Mouse (Mus musculus): ENCODE measurements at regions not wholly inside any gene's neighbourhood (a gene's known extent, or its start where the extent isn't known, plus 50 kb on each side); places are given as distances from the start of the nearest gene placed in this dataset.

DNA sequence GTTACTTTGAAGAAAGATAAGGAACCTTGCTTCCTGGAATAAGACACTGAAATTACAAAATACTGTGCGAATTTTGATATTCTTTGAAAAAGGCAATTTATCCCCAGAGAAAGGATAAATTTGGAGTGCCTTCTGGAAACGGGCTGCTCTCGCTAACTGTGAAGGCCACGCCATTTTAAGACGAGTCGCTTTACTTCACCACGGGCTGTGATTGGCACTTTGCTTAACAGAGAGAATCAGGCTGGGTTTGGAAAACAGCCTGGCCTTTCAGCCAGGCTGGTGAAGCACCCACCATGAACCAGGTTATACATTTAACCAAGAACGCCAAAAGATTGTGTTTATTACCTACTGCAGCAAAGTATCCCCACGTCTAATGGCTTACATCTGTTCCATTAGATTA is 132.7 kb downstream of the Gm9817 start:
- DNase-seq (ENCODE audit: extremely low spot score, low read depth, low spot score), result no peak

DNA sequence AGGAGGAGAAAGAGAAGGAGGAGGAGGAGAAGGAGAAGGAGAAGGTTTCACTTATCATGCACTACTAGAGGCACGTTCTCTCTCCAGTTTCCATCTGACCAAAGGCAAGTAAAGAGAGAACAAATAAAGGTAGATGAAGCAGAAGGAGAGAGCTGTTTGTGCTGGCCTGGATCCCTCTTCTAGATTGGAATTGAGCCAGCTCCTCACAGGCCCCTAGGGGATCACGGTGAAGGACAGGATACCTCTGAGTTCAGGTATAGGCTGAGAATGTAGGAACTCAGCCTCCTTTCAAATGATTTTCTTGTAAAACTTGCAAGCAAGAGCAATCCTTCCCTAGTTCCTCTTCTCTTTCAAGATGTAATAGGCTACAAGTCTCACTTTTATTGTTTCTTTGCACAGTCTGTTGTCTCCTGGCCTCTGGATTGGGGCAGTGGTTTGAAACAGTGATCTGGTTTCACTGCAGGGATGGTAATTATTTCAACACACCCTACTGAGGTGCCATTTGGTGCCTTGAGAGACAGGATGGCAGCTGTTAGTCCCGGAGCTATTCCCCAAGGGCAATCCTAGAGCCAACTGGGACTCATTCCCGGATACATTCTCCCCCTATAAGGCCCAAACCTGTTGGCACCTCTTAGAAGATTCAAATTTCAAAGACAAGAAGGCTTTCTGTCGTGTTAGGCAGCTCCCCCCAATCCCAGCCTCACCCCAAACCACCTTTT is 134.8 kb downstream of the Gm9817 start:
- no peak for DNase-seq (ENCODE audit: extremely low spot score, low read depth, low spot score)

DNA sequence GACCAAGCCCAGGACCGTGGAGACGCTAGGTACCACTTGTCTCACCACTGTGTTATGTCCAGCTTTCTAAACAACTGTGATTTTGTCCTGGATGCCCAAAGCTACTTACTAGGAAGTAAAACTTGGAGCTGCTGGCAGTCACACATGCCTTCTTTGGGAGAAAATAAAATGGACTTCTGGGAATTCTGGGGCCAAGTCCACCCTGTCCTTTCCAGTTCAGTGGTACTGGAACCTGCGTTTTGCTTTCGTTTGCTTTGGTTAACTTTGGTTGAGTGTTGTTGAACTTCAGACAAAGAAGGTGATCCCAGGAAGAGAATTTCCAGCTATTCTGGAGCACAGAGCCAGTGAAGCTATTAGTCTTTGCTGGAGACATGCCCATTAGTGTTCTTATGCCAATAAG is 139.8 kb downstream of the Gm9817 start:
- no peak for DNase-seq (ENCODE audit: extremely low spot score, low read depth, low spot score)

DNA sequence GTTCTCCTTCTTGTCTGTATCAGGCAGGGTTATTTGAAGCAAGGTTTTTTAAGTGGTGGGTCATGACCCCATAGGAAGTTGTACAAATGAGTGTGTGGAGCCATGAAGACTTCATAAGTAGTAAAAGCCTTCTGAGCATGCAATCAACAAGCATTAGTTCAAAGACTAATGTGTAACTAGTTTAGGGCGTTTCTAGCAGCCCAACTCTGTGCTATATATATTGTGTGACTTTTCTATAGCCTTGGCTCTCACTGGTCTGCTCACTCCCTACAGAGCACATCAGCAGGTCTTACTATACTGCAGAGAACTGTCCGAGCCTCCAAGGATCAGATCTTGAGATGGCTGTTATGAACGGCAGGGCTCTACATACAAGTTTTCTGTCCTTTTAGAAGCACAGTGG is 141.2 kb downstream of the Gm9817 start:
- no peak for DNase-seq (ENCODE audit: extremely low spot score, low read depth, low spot score)

DNA sequence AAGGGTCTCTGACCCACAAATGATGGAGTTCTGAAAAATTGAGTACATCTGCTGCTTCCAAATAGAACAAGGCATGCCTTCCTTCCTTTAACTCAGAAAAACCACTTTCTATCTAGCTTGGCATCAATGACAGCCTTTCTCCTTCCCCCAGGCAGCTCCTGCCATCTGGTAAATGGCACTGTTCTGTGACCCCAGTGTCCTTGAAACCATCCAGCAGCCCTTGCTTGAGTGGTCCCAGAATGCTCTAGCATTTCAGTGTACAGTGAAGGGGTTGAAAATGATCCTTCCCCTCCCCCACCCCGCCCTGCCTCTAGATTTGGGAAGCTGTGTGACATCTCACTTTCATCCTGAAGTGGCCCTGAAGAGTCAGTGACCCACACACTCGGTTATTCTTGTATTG is 152.3 kb downstream of the Gm9817 start:
- DNase-seq (ENCODE audit: extremely low spot score, low read depth, low spot score), result no peak

DNA sequence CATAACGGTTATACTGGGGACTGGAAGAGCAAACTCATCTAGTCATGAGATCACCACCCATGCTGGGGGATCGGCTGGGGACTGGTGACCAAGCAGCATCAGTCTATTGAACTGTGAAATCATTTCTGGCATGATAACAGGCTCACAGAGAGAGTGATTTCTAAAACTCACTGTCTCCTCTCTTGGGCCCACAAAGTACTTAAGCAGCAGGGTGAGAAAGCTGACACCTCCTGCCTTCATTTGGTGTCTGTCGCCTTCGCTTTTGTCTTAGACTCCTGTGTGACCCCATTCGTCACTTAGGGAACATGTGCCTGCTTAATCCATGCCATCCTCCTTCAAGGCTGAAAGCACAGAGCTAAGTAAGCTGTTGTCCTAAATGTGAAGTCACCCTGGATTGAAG is 154.3 kb upstream of the Mylip start:
- no peak for DNase-seq (ENCODE audit: extremely low spot score, low read depth, low spot score)

DNA sequence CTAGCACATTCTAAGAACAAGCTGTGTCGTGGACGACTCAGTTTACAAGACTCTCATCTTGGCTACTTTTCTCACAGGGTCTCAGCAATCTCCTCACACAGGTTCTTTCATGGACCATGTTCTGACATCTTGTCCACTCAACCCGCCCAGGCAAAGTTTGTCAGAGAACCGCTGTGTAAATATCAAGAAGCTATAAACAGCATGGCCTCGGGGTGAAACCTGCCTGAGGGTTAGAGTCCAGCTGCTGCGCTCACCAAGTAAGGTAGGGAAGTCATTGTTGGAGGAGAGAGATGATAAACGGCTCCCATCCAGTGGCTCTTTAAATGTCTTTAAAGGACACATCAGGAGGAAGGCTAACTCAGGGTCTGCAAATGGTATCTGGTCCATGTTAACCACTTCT is 151.3 kb upstream of the Mylip start:
- DNase-seq (ENCODE audit: extremely low spot score, low read depth, low spot score), result no peak

DNA sequence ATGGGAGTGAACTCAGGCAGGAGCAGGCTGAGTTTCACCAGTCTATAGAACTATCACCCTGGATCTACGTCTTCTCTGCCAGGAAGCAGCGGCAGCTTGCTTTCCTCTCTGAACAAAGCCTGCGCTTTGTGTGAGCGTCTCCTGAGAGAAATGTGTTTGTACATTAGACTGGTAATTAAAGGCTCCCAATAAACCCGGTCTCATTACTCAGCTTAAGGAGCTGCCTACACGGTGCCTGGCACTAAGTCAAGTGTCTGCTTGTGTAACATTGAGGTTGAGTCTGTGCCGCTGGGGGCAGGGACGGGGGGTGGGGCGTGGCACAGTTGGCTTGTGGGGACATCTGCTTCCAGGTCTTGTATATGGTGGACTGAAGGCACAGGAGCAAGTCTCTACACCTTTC is 150.4 kb upstream of the Mylip start:
- no peak for DNase-seq (ENCODE audit: extremely low spot score, low read depth, low spot score)

DNA sequence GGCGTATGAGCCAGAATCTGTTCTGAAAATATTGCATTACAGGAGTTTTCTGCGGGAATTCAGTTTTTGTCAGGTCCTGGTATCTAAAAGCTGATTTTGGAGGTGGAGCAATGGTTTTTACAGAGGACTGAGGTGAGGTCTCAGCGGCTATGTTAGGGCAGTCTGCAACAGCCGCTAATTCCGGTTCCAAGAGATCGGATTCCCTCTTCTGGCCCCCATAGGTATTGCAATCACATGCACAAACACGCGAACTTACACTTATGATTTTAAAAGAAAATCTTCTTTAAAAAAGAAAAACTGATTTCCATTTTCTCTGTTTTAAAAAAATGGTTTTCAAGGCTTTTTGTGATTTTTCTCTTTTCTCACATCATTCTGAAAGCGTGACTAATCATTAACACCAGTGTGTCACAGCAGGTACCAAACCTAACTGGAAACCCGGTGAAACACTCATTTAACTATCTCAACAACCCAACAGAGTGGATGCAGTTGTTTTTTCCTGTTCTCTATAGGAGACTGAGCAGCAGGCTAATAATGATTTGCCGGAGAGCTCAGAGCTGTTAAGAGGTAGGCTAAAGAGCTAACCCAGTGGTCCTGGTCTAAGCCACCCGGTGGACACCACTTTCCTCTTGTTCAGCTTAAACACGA is 149.4 kb upstream of the Mylip start:
- DNase-seq (ENCODE audit: extremely low spot score, low read depth, low spot score), result no peak

DNA sequence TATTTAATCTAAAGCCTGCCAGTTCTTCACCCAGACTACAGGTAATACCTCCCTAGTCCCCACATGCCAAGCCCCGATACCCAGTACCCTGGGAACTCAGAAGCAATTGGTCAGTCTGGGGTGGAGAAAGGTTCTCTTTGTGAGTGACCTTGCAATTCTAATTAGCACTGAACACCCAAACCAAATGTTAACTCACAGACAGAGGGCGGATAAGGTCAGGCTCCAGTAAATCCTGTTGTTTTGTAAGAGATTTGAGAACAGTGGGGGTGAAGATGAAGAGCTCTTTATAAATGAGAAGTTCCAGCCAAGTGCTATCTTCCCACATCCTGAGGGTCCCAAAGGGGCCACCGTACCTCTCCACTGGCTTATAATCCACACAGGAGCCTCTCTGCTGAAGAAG is 147.3 kb upstream of the Mylip start:
- no peak for DNase-seq (ENCODE audit: extremely low spot score, low read depth, low spot score)

DNA sequence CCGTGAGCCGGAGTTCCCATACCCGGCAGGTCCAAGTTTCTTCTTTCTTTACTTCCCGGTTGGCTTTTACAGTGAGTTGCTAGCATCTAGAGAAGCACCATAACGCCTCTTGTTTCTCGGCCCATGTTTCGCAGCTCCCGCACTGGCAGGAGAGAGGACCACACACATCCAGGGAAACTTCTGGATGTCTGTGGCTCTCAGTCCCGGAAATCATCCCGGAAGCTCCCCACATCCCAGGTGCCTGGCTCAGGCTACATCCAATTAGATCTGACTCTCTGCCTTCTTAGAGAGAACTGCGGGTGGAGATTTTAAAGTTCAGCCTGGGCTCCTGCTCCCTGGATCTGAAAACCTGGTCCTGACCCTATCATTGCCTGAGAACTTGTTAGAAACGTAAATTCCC is 146.8 kb upstream of the Mylip start:
- no peak for DNase-seq (ENCODE audit: extremely low spot score, low read depth, low spot score)

DNA sequence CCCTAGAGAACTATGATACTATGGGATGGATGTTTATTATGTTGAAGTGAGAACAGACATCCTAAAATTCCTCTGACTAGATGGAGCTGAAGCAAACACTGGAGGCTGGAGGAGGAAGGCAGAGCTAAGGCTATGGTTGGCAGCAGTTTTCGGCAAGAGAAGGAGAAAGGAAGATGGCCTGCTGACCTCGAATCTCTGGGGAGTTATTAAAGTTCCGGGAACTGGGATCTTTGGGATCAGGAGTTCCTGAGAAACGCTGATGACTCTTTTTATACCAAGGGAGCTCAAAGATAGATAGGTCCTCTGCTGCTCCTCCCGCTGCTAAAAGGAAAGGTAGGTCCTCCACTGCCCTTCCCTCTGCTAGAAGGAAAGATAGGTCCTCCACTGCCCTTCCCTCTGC is 143.9 kb upstream of the Mylip start:
- no peak for DNase-seq (ENCODE audit: extremely low spot score, low read depth, low spot score)

DNA sequence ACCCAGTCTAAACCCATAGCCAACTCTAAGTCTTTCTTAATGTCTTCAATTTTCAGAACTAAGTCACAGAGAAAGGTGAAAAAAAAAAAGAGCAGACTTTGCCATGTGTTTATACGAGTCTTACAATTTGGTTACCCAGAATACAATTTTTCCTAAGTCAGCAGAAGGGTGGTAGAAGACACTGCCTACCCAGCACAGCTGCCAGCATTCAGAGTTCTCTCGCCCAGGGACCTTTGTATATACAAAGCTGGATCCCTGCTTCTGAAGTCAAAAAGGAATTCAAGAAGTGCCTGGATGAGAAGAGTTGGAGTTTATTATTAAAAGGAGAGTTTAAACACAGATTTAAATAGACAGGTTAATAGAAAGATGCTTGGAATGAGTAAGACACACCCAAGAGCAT is 143.2 kb upstream of the Mylip start:
- no peak for DNase-seq (ENCODE audit: extremely low spot score, low read depth, low spot score)

DNA sequence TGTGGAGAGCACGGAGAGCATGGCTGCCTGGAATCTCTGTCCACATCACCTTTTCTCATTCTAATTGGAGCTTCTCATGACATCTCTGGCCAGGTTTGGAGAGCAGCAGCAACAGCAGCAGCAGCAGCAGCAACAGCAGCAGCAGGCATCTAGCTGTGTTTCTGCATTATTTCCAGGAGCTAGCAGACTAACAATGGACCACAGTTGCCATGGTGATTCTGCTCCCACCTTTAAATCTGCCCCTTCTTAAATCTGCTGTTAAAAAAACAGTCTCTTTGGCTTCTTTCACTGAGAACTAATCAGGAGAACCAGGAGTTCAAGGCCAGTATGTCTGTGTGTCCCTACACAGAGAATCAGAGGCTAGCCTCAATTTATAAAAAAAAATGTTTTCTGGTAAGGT is 139.5 kb upstream of the Mylip start:
- DNase-seq (ENCODE audit: extremely low spot score, low read depth, low spot score), result no peak

DNA sequence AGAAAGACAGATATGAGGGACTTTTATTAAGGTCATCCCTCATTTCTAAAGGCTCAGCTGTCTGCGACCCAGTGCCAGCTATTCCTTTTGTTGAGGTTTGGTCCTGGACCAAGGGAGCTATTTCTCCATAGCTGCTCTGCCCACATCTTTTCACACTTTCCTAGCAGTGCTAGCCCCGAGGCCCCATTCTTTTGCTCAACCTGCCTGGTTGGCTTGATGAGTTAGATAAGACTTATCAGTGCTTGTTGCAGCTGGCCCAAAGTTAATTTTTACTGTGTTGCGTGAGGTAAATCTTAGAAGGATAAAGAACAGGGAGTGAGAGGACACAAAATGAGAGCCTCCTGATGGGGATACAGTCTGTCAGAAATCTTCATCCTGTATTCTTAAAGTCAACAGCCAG is 138.5 kb upstream of the Mylip start:
- no peak for DNase-seq (ENCODE audit: extremely low spot score, low read depth, low spot score)

DNA sequence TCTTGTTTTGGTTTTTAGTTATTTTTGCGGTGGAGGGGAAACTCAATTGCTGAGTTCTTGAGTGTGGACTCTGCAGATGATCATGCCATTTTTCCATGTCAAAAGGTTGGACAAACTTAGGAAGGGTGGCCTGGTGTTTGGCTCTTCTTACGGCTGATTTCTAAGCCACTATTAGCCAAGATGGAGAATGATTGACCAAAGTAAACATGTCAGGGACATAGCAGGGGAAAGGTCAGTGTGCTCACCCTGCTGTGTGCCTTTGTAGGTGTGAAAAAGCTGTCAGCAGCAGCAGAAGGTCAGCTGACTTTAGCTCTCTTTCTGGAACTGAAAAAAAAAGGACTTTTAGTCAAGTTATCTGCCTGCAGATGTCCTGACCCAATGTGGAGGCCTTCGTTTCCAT is 137.4 kb upstream of the Mylip start:
- DNase-seq (ENCODE audit: extremely low spot score, low read depth, low spot score), result no peak

DNA sequence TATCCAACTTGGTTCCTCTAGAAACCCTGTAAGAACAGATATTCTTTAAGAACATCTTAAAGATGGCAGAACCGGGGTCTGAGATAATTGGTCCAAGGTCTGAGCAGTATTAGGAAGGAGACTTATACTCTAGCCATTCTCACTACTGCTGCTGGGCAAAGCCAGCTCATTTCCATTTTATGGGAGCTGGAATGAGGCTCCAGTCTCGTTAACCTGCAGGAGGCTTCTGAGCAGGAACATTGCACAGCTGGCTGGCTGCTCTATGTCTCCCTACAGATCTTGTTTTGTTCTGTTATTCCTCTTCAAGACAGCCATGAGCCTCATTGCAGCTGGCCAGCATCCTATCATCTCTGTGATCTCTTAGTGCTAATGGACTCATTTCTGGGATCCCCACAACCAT is 136.3 kb upstream of the Mylip start:
- peak; percentile 33 for DNase-seq (ENCODE audit: extremely low spot score, low read depth, low spot score)

DNA sequence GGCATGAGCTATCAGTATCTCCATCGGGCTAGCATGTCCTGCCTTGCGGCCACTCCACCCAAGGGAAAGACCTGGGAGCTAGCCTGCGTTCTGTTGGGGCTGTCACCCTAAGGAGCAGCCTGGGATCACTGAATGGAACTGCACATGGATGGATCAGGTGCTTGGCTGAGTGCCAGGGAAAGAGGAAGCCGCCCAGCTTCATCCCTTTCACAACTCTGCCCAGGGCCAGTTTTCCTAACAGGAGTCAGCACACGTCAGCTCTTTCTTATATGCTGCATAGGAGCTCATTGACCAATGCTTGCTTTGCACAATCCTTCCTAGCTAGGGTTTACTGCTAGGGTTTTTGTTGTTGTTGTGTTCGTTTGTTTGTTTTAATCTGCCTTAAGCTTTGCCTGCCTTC is 134.3 kb upstream of the Mylip start:
- no peak for DNase-seq (ENCODE audit: extremely low spot score, low read depth, low spot score)

DNA sequence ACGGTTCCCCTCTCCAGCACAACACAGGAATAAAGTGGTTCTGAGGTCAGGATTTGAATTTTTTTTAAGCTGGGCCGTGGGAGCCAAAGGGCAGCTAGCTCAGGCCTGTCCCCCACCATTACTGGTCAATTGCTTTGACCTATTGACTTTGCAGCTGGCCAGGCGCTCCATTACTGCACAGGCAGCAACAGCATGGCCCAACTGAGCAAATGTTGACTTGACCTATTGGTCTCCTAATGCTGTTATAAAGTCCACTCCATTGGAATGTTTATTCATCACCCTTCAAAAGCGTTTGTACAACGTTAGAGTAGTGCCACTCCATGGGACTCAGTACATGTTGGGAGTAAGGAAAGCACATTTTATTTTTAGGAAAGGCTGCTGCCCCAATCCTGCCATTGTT is 127.5 kb upstream of the Mylip start:
- DNase-seq (ENCODE audit: extremely low spot score, low read depth, low spot score), result no peak

DNA sequence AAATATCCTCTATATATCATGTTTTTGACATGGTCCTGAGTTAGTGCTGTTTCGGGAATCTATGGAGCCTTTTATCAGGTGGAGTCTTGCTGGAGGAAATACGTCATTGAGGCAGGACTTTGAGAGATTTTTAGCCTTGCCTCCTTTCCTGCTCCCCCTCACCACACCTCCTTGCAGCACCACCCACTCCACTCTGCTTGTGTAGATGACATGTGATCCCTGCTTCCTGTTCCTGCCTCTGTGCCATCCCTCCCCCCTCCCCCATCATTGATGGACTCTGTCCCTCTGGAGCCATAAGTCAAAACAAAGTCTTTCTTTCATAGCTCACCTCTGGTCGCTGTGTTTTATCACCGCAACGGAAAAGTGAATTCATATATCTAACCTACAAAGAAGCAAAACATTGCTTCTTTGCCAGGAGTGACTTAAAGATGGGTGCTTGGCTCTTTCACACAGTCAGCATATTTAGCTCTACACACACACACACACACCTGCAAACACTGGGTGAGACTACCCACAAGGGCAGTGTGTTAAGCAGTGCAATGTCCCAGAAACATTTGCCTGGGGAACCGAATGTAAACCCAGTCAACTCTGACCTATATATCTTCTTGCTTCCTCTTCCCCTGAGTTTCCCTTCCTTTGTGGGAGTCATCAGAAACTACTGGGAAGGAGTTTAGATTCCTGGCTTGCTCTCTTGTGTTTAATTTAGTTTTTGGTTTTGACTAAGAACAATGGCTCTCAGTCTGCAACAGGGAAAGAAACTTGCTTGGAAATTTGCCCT is 123.1 kb upstream of the Mylip start:
- no peak for DNase-seq (ENCODE audit: extremely low spot score, low read depth, low spot score)

DNA sequence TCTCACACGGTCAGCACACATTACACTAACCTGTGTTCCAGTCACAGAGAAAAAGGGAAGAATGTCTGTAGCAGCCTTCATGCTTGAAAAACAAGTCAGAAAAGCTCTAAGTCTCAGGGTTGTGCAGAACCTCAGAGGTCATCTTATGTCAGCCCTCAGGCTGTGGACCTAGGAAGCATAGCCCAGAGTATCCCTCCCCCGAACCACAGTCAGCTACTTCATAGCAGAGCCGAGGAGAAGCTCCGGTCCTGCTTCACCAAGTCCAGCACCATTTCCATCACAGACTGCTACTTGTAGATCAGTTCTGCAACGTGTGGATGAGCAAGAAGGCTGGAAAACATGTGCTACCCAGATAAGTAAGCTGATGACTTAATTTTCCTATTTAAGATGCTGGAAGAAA is 122.1 kb upstream of the Mylip start:
- DNase-seq (ENCODE audit: extremely low spot score, low read depth, low spot score), result no peak

DNA sequence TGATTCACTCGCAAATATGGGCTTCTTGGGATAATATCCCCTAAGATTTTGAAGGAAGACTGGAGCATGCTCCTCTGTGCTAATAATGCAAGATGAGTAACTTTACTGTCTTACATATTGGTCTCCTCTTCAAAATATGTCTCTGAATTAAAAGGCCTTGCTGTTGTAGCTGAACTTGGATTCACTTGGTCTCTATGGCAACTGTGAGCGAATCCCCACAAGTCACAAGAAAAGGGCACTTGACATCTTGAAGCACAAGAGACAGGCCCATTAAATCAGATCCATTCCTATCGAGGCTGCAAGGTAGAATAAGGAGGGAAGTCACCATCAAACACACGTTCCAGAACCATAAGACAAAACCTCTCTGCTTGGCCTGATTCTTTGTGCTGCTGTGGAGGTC is 121.6 kb upstream of the Mylip start:
- no peak for DNase-seq (ENCODE audit: extremely low spot score, low read depth, low spot score)
